In genomic region chr12:3919423-3919822, GRCm38 (mm10) we compare ENCODE assay signal across 25 mouse cellular contexts. TPM values are rescaled to one million over a fixed set of nuclear protein-coding genes. Genes with fewer than 3 reads are reported as not detected.
A peak's percentile ranks its signal among the peaks of the same experiment; 100 is the strongest.
DNase-seq lines count a peak whose midpoint lies in the region; ATAC-seq and TF ChIP-seq lines count a peak whose summit lies in the region.
"Had no signal": no experiment of that assay in that cellular context is flagged by ENCODE, and none has a peak within 500 bp of the region (broad histone marks: within the 10 kb centered on the region; RNA-seq: fewer than 3 reads in every experiment).

No protein-coding gene starts in this region.

- H3K4me1 ChIP-seq in kidney, embryonic 15.5 days = peaks cover 24% of the 10 kb centered on the region
- peaks cover 9% of the 10 kb centered on the region for H3K4me1 ChIP-seq in liver, adult 2 months (ENCODE audit: control insufficient read depth, insufficient read depth, low read length)
- H3K4me1 ChIP-seq in liver, embryonic 16.5 days (ENCODE audit: control insufficient read depth, low read depth, low read length) = no peaks in the 10 kb centered on the region; the same call in 1 of the 2 replicates

- H3K4me2 ChIP-seq in kidney, embryonic 15.5 days = no peak overlapping the region
- no peak overlapping the region for H3K4me2 ChIP-seq in liver, embryonic 16.5 days (ENCODE audit: low read depth, low read length)
- H3K4me2 ChIP-seq: heart, embryonic 15.5 days; hindbrain, embryonic 15.5 days; limb, embryonic 15.5 days; neural tube, embryonic 13.5 days had no signal

- no peak overlapping the region for H3K9ac ChIP-seq in kidney, embryonic 15.5 days
- H3K9ac ChIP-seq in liver, adult 2 months (ENCODE audit: low read depth, low read length) = no peak overlapping the region
- no peak overlapping the region for H3K9ac ChIP-seq in liver, embryonic 16.5 days (ENCODE audit: low read depth, low read length)
- H3K9ac ChIP-seq: heart, embryonic 15.5 days; hindbrain, embryonic 15.5 days; limb, embryonic 15.5 days; neural tube, embryonic 13.5 days had no signal

- no peak for TF ChIP-seq POLR2A in liver, adult 2 months (IDR thresholded peaks at IDR 0.05; ENCODE audit: extremely low read depth, insufficient read depth, low read length)

- H3K27me3 ChIP-seq in kidney, embryonic 15.5 days = no peaks in the 10 kb centered on the region
- H3K27me3 ChIP-seq in liver, adult 2 months (ENCODE audit: control insufficient read depth, insufficient read depth, low read length) = no peaks in the 10 kb centered on the region
- H3K27me3 ChIP-seq in liver, embryonic 16.5 days (ENCODE audit: control insufficient read depth, insufficient read depth, low read depth, low read length) = no peaks in the 10 kb centered on the region
- H3K27me3 ChIP-seq: heart, embryonic 15.5 days; hindbrain, embryonic 15.5 days; limb, embryonic 15.5 days; neural tube, embryonic 13.5 days had no signal

- WGBS in kidney, embryonic 15.5 days = 82% methylated on average over 3 of the region's 3 CpGs
- 33% methylated on average over 3 of the region's 3 CpGs for WGBS in liver, adult 2 months
- WGBS in liver, embryonic 16.5 days (ENCODE audit: insufficient replicate concordance) = 67% methylated on average over 3 of the region's 3 CpGs

- no peak for DNase-seq in kidney, adult 11 months
- DNase-seq in liver, adult 2 months (ENCODE audit: extremely low read depth, low read depth, low spot score) = peak; percentile 81
- DNase-seq in yolk sac, embryonic 10.5 days (ENCODE audit: low spot score) = peak; percentile 76
- DNase-seq in left cerebral cortex, adult 8-10 months (ENCODE audit: low spot score in 2 of 2) = no peak
- no peak for DNase-seq in cerebellum, postnatal 36 days
- DNase-seq: adrenal gland, postnatal 25 days; cerebellum, adult 9-10 months; heart, postnatal 36 days; kidney, adult 18-20 months; layer of hippocampus, adult 9-11 months; right cerebral cortex, postnatal 4 days had no signal

- H3K4me3 ChIP-seq in kidney, embryonic 15.5 days (replicated peaks) = no peak overlapping the region
- H3K4me3 ChIP-seq in liver, adult 2 months (ENCODE audit: insufficient read depth, low read depth, low read length) = no peak overlapping the region
- no peak overlapping the region for H3K4me3 ChIP-seq in liver, embryonic 16.5 days (ENCODE audit: low read depth, low read length)
- H3K4me3 ChIP-seq: forebrain, embryonic 10.5 days; heart, embryonic 15.5 days; hindbrain, embryonic 15.5 days; limb, embryonic 15.5 days; myocyte; neural tube, embryonic 13.5 days had no signal

- H3K27ac ChIP-seq in kidney, embryonic 15.5 days = no peak overlapping the region
- no peak overlapping the region; the same call in 1 of the 2 replicates for H3K27ac ChIP-seq in liver, adult 2 months (replicated peaks; ENCODE audit: insufficient read depth, low read depth, low read length)
- H3K27ac ChIP-seq in liver, embryonic 16.5 days (ENCODE audit: low read length) = no peak overlapping the region
- H3K27ac ChIP-seq: forebrain, embryonic 10.5 days; heart, embryonic 15.5 days; hindbrain, embryonic 15.5 days; limb, embryonic 15.5 days; macrophage; neural tube, embryonic 13.5 days had no signal

- TF ChIP-seq CTCF in liver, adult 2 months (IDR thresholded peaks at IDR 0.05; ENCODE audit: low read depth, low read length) = no peak

- no peaks in the 10 kb centered on the region for H3K9me3 ChIP-seq in kidney, embryonic 15.5 days (replicated peaks)
- no peaks in the 10 kb centered on the region for H3K9me3 ChIP-seq in liver, embryonic 16.5 days (replicated peaks; ENCODE audit: control insufficient read depth, low read length)
- H3K9me3 ChIP-seq: forebrain, embryonic 10.5 days; heart, embryonic 15.5 days; hindbrain, embryonic 15.5 days; limb, embryonic 15.5 days; neural tube, embryonic 13.5 days had no signal

- H3K79me2 ChIP-seq in liver, adult 2 months (ENCODE audit: control insufficient read depth, insufficient read depth, low read length) = no peaks in the 10 kb centered on the region

- H3K36me3 ChIP-seq in kidney, embryonic 15.5 days = peaks cover 5% of the 10 kb centered on the region
- no peaks in the 10 kb centered on the region for H3K36me3 ChIP-seq in liver, adult 2 months (ENCODE audit: control insufficient read depth, insufficient read depth, low read length)
- H3K36me3 ChIP-seq in liver, embryonic 16.5 days (ENCODE audit: control insufficient read depth, insufficient read depth) = no peaks in the 10 kb centered on the region
- H3K36me3 ChIP-seq: forebrain, embryonic 10.5 days; limb, embryonic 15.5 days had no signal

- 0 out of 2 replicates have a peak, but pooled peaks have one; percentile 31 for ATAC-seq in kidney, embryonic 15.5 days (replicated peaks; ENCODE audit: low FRiP score)
- peak; percentile 84 for ATAC-seq in liver, embryonic 16.5 days (ENCODE audit: low read depth)
- no peak for ATAC-seq in granulocyte monocyte progenitor cell, adult 5-6 weeks (replicated peaks; ENCODE audit: poor library complexity, severe bottlenecking)
- ATAC-seq: forebrain, embryonic 16.5 days; lung, postnatal 0 days; midbrain, embryonic 16.5 days had no signal

RNA-seq across cellular contexts. Expression of gene Pomc, which starts 35.3 kb away (rescaled TPM):
- 2.4 and 3.4 TPM in 2 replicates for polyA plus RNA-seq in kidney, embryonic 15.5 days (2015; fragmentation: Nextera tagmentation; extraction: Ambion mirVana)
- 0.18 TPM in 1 of 2 replicates, not detected in the other for total RNA-seq in liver, adult 2 months (2014; rRNA removed)
- polyA plus RNA-seq in liver, adult 2 months (2012; rRNA removed) = not detected in 2 replicates
- 0.28 and 0.34 TPM in 2 replicates for polyA plus RNA-seq in liver, embryonic 16.5 days (2015; fragmentation: Nextera tagmentation; extraction: Ambion mirVana)
- 1 to 10 TPM; 2.3 to 9.3 (median 2.8) TPM for total RNA-seq in left cerebral cortex, adult 8-10 months (2022)
- total RNA-seq in granulocyte monocyte progenitor cell, adult 5-6 weeks (2014; fragmentation: Nextera tagmentation) = not detected in 2 replicates
- 1.4 and 3.3 TPM in 2 replicates for total RNA-seq in granulocyte monocyte progenitor cell, adult 5-6 weeks (2017)
- total RNA-seq: common myeloid progenitor, adult 5-6 weeks had no signal
- polyA plus RNA-seq: myocyte had no signal

Comparison
In these comparisons a context has a peak if more than half of its experiments do, and no peak if none do; other contexts are left out.
1. DNase-seq: peak in liver, adult 2 months (single experiment) and yolk sac, embryonic 10.5 days (single experiment); none in kidney, adult 11 months (single experiment), left cerebral cortex, adult 8-10 months (0 of 2) and cerebellum, postnatal 36 days (0 of 2).